Mouse (Mus musculus) heart, adult 18-20 months (tissue): ENCODE data around the gene Svs1. TPM values are rescaled to one million over a fixed set of nuclear protein-coding genes. Genes with fewer than 3 reads are reported as not detected.
"Not testable (repeated sequence)": the region's sequence is repeated elsewhere in the genome, so short reads cannot be mapped to it uniquely, and the experiment has no call there.

Experiments
- DNase-seq, 2 experiments: peaks; one replicate each; pipeline ENCODE4 v3.0.0; 2021 to 2022; ENCODE audit warnings: mixed read lengths in 1 of 2
- long read RNA-seq, 2 experiments: library from polyadenylated mRNA; stranded (forward); transcript quantifications; one replicate each; pipeline ENCODE4 v2.0.0; 2021
- total RNA-seq, 2 experiments: library from RNA; stranded (reverse); gene quantifications; 2 replicates each; pipeline ENCODE4 v1.2.3; 2021

The Svs1 gene
- total RNA-seq, result not detected
- long read RNA-seq, experiment 1, result 0 reads
- long read RNA-seq, experiment 2, result 0 reads

DNA sequence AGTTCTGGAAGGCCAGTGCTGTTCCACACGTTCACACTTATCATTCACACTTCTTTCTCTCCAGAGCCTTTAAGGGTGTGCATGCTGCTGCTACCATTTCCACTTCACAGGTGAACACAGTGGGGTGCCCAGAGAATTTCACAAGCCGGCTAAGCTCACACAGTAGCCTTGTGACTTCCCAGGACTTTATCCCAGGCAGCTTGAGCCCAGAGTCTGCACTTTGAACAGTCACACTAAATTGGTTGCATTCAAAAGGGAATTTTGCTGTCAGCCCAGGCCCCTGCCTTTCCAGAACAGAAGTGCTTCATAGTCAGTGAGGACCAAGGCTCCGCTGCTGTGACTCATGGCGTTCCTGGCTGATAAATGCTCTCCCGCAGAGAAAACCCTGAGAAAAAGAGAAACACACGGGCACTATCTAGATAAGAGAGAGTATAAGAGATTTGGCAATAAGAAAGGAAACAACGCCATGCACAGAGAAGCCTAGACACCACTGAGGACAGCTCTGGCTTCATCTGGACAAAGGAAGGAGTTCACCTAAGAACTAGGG lies at the start of gene Svs1:
Svs1 (plus strand) TSS at position 418 of the 547 bp plus-strand sequence.
- DNase-seq, result no peak

DNA sequence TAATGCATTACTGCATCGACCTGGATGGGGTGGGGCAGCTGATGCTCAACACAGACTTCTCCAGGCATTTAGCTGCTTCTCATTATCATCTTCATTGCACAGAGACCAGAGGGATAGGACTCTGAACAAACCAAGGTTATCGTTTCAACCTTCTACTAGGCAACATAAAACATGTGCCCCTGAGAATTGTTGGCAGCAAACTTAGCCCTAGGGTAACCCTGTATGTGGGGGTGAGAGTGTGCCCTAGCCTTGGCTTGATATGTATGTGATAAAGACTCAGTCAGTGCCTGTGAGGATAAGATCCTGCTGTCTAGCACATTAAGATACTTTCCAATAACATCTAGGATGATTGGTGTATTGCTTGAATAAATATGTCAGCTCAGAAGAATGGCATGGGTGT lies 37.1 kb upstream of the Svs1 start:
- DNase-seq, result no peak

GRCm38 (mm10) chr6:48950676-48951075 lies 36.0 kb upstream of the Svs1 start:
- no peak for DNase-seq

DNA sequence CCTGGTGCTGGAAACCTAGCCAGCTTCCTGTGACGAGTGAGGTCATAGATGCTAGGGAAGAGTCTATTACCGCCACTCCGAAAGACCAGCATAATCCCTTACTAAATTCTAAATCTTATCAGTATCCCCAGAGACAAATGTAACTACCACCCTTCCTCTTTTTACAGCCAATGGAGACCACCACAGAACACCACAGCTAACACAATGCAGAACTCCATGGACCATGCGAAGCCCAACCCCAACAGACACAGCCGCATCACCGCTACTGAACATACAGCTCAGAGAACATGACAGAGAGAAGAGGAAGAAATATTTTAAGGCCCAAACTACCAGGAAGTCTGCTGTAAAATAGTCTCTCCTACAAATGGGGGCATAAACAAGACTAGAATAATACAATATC lies 35.0 kb upstream of the Svs1 start:
- no peak for DNase-seq

- DNase-seq, result no peak
Observed at GRCm38 (mm10) chr6:48953220-48953619, 33.4 kb upstream of the Svs1 start.

- no peak for DNase-seq
Observed at GRCm38 (mm10) chr6:48954211-48954610, 32.5 kb upstream of the Svs1 start.

DNA sequence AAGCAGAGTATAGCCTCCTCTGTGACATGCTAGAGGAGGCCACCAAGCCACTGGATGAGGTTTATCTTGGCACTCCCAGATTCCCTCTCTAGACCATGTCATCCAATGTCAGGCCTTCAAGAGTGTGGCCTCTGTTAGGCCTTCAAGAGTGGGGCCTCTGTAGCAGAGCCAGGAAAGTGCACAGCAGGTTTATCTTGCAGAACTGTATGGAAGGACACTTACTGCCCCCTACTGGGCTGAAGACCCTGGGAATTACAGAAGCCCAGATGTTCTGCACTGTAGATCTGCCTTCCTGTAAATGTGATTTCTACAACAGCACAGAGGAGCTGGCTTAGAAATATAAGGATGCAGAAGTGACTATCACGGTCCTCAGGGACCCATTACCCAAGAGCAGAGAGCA lies 31.7 kb upstream of the Svs1 start:
- peak; percentile 17 to 67 for DNase-seq

DNA sequence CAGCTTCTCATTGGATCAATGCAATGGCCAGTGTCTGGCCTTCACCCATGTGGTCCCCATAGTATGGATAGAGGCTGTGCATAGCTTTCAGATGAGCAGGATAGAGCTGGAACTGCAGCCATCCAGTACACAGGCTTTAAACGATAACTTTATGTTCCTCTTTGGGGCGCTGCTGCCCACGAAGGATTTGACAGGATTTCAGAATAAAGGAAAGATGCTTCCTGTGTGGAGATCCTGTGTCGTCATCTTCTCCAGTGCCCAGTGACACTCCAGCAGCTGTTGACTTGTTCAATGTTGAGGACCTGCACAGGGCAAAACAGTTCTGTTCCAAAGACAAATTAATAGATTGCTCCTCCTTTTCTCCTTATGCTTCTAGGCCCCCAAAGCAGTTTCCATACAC lies 29.9 kb upstream of the Svs1 start:
- no peak for DNase-seq

GRCm38 (mm10) chr6:48958053-48958452 lies 28.6 kb upstream of the Svs1 start:
- no peak for DNase-seq

- DNase-seq, result not testable (repeated sequence)
Observed at GRCm38 (mm10) chr6:48959151-48959550, 27.5 kb upstream of the Svs1 start.

DNA sequence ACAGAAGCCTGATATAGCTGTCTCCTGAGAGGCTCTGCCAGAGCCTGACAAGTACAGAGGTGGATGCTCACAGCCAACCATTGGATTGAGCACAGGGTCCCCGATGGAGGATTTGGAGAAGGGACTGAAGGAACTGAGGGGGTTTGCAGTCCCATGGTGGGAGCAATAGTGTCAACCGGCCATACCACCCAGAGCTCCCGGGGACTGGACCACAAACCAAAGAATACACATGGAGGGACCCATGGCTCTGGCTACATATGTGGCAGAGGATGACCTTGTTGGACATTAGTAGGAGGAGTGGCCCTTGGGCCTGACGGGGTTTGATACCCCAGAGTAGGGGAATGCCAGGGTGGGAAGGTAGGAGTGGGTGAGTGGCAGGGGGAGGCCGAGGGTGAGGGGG lies 20.0 kb upstream of the Svs1 start:
- DNase-seq, result not testable (repeated sequence)

- DNase-seq, result no peak
Observed at GRCm38 (mm10) chr6:48967868-48968267, 18.8 kb upstream of the Svs1 start.

DNA sequence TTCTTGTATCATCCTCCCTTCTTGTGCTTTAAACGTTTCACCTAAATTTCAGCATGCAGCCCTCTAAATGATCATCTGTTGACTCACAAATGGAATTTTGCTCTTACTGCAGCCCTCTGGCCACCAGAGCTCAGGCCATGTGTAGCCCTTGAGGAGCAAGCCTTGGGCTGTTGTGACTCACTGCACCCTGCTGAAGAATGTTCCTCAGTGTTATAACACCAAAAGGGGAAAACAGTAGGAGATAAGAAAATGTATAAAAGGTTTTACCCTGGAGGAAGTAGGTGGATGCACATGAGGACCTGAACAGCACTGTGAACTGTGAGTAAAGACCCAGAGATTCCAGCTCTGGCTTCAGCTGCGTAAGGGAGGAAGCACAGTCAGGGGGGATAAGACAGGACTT lies 12.0 kb upstream of the Svs1 start, which contains the start of gene Doxl2:
Doxl2 (plus strand) TSS at position 301 of the 400 bp plus-strand sequence.
- no peak for DNase-seq

- no peak for DNase-seq
Observed at GRCm38 (mm10) chr6:48979616-48980015, 7.0 kb upstream of the Svs1 start.

GRCm38 (mm10) chr6:48982305-48982704 lies 4.4 kb upstream of the Svs1 start:
- DNase-seq, result no peak

GRCm38 (mm10) chr6:48989971-48990370 lies 3.3 kb downstream of the Svs1 start:
- DNase-seq, result no peak

DNA sequence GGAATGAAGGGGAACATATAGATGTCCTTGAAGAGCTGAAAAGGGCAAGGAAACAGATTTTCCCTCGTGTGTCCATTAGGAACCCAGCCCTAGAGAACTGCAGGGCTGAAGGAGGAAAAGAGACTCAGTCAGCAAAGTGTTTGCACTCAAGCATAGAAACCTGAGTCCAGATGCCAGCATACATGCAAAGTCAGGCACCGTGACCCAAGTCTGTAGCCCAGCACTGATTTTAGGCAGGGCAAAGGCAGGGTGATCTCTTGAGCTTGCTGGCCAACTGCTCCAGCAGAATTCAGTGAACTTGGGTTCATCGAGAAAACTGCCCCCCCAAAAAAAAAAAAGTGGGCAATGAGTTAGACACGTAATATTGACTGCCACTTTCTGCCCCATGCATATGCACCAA lies 5.3 kb downstream of the Svs1 start:
- DNase-seq, result no peak

DNA sequence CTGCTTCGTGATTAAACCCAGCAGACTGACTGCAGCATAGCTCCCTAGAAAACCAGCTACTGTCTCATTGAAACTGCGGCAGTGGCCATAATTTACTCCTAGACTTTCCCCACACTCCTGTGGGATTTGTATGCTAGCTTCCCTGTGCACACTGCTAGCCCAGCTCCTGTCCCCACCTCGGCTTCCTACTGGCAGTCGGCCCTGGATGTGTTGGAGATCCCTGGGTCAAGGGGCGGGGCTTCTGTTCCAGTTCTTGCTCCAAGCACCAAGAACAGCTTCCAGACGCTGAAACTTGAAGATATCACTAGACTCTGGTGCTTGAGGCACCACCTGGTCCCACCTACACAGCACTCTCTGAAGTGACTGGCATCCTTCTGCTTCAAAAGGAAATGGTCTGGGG lies 11.5 kb downstream of the Svs1 start:
- no peak for DNase-seq

DNA sequence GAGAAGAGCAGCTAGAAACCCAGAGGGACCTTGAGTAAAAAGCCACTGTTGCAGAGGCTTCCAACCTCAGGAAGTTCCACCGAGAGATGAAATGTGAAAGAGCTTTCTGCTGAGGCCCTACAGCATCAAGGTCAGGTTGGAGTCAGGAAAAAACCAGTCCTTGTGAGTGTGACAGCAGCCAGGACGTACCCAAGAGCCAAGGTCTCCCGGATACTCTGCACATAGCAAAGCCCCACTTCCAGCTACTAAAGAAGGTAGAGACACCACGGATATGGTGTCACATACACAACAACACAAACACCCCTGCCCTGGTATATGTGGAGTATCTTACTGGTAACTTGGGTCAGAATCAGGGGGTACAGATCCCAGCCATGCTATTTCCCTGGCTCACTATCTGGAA lies 12.1 kb downstream of the Svs1 start:
- no peak for DNase-seq

GRCm38 (mm10) chr6:49003381-49003780 lies 16.7 kb downstream of the Svs1 start:
- DNase-seq, result no peak

DNA sequence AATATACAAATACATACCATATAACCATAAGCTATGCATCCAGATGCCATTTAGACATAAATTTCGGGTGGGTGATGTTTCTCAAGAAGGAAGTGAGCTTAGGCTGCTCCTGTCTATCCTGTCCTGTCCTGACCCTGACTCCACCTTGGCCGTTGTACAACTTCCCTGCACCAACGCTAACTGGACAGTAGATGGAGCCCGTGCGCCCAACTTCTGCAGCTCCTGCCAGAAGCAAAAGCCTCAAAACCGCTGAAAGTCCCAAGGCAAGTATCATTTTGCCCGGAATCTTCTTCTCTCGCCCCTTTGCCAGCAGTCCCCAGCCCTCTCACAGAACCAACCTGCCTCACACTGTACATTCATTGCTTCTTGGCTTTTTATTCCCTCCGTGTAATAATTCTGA lies 21.3 kb downstream of the Svs1 start:
- peak; percentile 52 to 78 for DNase-seq

GRCm38 (mm10) chr6:49008420-49009160 lies 21.9 kb downstream of the Svs1 start:
- no peak for DNase-seq

DNA sequence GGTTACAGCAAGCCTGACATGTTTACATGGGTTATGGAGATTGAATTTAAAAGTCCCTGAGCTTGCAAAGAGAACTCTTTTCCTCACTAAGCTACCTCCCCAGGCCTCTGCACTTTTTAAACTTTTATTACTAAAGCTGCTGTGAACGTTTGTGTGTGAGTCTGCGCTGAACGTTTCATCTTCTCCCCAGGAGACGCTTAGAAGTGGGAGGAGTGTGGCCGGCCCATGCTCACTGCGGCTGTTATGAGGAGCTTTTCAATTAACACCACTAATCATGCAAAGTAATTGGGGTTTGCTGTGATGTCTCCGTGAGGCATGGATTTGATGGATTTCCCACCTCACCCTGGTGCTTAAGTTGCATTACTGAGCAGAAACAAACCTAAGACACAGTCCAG lies 22.5 kb downstream of the Svs1 start:
- no peak for DNase-seq

DNA sequence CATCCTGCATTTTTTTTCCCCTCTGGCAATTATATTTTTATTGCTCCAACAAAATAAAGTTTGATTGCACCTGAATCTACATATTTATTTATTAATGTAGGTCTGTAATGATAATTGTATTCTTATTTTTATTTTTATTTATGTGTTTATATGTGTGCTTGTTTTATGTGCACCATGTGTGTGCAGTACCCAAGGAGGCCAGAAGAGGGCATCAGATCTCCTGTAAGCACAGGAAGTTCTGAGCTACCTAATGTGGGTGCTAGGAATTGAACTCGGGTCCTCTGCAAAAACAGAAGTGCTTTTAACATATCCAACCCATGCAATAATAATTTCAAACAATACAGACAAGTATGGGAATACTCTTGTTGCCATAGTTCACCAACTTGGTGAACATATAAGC lies 23.0 kb downstream of the Svs1 start:
- DNase-seq, result no peak
